Mouse (Mus musculus) brain, embryonic 14.5 days (tissue): ENCODE measurements around the gene Ttbk1. TPM values are rescaled to one million over a fixed set of nuclear protein-coding genes. Genes with fewer than 3 reads are reported as not detected.
"Not testable (repeated sequence)": the region's sequence is repeated elsewhere in the genome, so short reads cannot be mapped to it uniquely, and the experiment has no call there.

Experiments
- DNase-seq: peaks from one replicate; pipeline ENCODE4 v3.0.0-alpha.2; 2011; ENCODE audit warnings: low read depth
- CTCF ChIP-seq: fragments of 200-500 bp; IDR thresholded peaks from 2 replicates; pipeline ENCODE4 v1.5.1; 2012; ENCODE audit warnings: inconsistent platforms, mild to moderate bottlenecking, moderate library complexity, borderline replicate concordance; ENCODE audit not compliant: insufficient read depth, insufficient read length; ENCODE audit errors: extremely low read depth
- POLR2A ChIP-seq: fragments of 200-500 bp; IDR thresholded peaks from 2 replicates; pipeline ENCODE4 v1.6.1; 2012; ENCODE audit warnings: mild to moderate bottlenecking, inconsistent platforms, borderline replicate concordance; ENCODE audit not compliant: poor library complexity, insufficient read depth, insufficient read length, severe bottlenecking; ENCODE audit errors: extremely low read depth
- polyA plus RNA-seq: library from polyadenylated mRNA; depleted of rRNA; stranded (reverse); fragments of >200 nt; gene quantifications from 2 replicates; pipeline ENCODE4 v1.2.3, GENCODE M21; 2012

The Ttbk1 gene
- polyA plus RNA-seq, 1 experiment: 35.4 TPM

DNA sequence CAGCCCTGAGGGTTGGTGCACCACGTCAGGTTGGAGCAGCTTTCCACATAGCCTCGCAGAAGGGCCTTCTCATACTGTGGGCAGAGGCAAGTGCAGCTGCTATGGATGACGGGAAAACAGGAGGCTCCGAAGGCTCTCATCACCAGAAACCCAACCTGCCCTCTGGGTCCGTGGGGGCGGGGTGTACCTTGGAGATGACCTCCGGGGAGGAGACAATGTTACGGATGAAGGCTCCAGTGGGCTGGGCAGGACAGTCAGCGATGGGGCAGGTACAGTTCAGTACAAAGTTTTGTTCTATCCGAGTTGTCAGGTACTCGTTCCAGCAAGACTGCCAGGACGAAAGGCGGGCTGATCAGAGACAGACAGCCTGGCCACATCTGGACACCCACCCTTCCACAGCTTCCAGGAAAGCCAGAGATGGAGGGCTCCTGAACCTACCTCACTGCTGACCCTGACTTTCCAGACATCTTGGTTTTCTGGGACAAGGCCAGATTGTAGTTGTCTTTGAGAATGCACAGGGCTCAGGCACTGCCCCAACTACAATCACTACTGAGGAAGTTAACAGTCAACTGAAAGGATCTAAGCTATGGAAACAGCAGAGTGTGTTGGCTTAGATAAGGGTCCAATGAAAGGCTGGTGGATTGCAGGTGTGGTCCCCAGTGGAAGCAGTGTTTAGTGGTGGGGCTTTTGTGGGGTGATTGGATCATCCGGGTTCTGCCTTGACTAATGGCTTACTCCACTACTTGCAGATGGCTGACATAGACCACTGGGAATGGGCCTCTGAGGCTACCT lies 16.6 kb upstream of the Ttbk1 start:
- TF ChIP-seq POLR2A (no peak), CTCF (no peak)
- DNase-seq: no peak

DNA sequence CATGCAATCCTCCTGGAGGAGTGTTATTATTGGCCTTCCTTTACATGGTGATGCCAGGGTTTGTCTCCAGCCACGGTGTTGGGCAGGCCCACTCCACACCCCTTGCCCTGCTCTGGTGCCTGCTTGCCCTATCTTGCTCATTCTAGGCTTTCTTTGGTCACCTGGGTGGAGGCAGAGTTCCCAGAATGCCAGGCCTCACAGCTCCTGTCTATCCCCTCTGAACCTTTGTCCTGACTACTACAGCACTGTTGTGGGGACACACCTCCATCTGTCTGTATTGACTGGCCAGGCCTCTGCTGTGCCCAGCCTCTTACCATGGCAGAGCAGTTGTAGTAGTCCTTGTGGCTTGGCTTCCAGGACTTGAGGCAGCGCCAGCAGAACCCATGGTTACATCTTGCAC lies 15.3 kb upstream of the Ttbk1 start:
- TF ChIP-seq POLR2A: no peak
- no peak for TF ChIP-seq CTCF
- no peak for DNase-seq

- TF ChIP-seq POLR2A (no peak), CTCF (no peak)
- DNase-seq: no peak
Observed at GRCm38 (mm10) chr17:46497956-46498355, 10.5 kb upstream of the Ttbk1 start.

GRCm38 (mm10) chr17:46496623-46497434 lies 9.4 kb upstream of the Ttbk1 start, which contains the start of gene Dnph1:
TSS of gene Dnph1 (plus strand) at chr17:46496711.
- TF ChIP-seq POLR2A (peak; percentile 67; the same call in 1 of the 2 replicates), CTCF (no peak)
- peak; percentile 98 for DNase-seq

- not testable (repeated sequence) for DNase-seq
Observed at GRCm38 (mm10) chr17:46496081-46496480, 8.6 kb upstream of the Ttbk1 start.

- DNase-seq: no peak
- TF ChIP-seq POLR2A: no peak
- no peak for TF ChIP-seq CTCF
Observed at GRCm38 (mm10) chr17:46495486-46495885, 8.0 kb upstream of the Ttbk1 start.

DNA sequence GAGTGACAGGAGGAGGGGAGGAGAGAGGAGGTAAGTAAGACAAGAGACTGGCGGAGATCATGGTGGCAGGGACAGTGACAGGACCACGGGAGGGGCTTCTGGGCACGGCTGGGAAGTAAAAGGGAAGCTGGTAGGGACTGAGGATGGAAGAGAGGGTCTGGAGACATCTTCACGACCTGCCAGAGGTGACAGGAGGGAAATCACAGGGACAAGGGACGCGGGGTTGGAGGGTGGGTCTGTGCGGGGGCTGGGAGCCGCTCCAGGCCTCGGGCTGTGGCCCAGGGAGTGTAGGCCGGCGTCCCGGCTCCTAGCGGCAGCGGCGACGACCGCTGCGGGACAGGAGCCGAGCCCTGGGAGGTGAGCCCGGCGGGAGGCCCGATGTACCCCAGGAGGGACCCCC lies 480 bp downstream of the Ttbk1 start:
- DNase-seq: peak; percentile 23
- TF ChIP-seq POLR2A (no peak), CTCF (no peak)

GRCm38 (mm10) chr17:46484461-46484875 lies 3.0 kb downstream of the Ttbk1 start:
- TF ChIP-seq CTCF: no peak
- no peak for DNase-seq

DNA sequence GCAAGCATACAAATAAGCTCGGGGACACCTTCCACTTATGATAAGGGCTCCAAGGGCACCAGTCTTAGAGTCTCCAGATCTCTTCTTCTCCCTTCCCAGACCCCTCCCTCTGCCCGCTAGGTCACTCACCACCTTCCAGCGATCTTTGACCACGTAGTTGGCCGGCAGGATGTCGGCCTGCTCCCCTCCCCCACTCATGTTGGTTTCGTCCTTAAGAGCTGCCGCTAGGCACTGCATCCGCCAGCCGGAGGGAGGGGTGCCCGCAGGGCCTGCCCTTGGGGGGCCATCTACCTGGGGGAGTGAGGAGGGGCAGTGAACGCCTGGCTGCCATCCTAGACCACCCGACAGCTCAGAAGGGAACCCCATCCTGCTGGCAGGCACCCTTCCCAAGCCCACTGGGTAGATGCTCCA lies 3.4 kb downstream of the Ttbk1 start:
- DNase-seq: peak; percentile 28

GRCm38 (mm10) chr17:46483561-46484001 lies 3.9 kb downstream of the Ttbk1 start:
- peak; percentile 85 for DNase-seq
- TF ChIP-seq POLR2A (no peak), CTCF (no peak)

More for the DNA sequence above, 3.4 kb downstream of the Ttbk1 start:
- TF ChIP-seq CTCF (no peak), POLR2A (no peak)

GRCm38 (mm10) chr17:46477286-46477685 lies 10.2 kb downstream of the Ttbk1 start:
- no peak for DNase-seq
- no peak for TF ChIP-seq POLR2A
- no peak for TF ChIP-seq CTCF

DNA sequence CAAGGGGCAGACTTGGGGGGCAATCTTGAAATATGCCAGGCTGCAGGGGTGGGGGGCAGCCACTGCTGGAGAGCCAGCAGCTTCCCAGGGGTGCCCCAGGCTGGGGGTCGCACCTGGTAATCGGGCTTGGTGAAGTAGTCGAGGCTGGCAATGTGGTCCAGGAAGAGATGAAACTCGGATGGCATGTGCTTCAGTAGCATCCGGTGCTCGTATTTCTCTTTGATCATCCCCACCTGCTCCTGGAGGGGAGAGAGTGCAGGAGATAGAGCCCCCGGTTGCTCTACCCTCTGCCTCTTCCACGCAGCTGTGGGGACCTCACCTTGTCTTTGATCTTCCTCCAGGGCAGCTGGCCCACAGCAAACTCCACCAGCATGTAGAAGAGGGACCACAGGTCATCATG lies 10.9 kb downstream of the Ttbk1 start:
- TF ChIP-seq POLR2A (no peak), CTCF (no peak)
- DNase-seq: no peak
